Mouse (Mus musculus): ENCODE measurements around the gene Pik3c2g. TPM values are rescaled to one million over a fixed set of nuclear protein-coding genes. Genes with fewer than 3 reads are reported as not detected.

The Pik3c2g gene
- not detected for polyA plus RNA-seq (2012; fragmentation: generic; extraction: Trizol)

GRCm38 (mm10) chr6:139586892-139587291 lies at the start of gene Pik3c2g:
TSS of gene Pik3c2g (plus strand) at chr6:139587221.
- Histone ChIP-seq H3K27me3 (ENCODE audit: control insufficient read depth, insufficient read depth, insufficient read length) (no peaks in the 10 kb centered on the region), H3K4me3 (no peak within 1 kb of the TSS), H3K4me2 (ENCODE audit: low read depth) (no peak within 1 kb of the TSS), H3K36me3 (ENCODE audit: control insufficient read depth, insufficient read depth) (no peaks in the 10 kb centered on the region), H3K79me2 (ENCODE audit: control insufficient read depth, insufficient read depth) (no peaks in the 10 kb centered on the region), H3ac (ENCODE audit: control insufficient read depth, insufficient read length) (no peak within 1 kb of the TSS)
- TF ChIP-seq TCF3 (IDR thresholded peaks at IDR 0.05; ENCODE audit: insufficient read length, low read depth) (no peak), MAX (IDR thresholded peaks at IDR 0.05; ENCODE audit: low read depth) (no peak), MYOD1 (IDR thresholded peaks at IDR 0.05; ENCODE audit: control insufficient read depth in 1 of 3, insufficient read length in 2 of 3, low read depth in 2 of 3) (no peak), REST (IDR thresholded peaks at IDR 0.05; ENCODE audit: insufficient read depth, insufficient read length) (no peak), POLR2A (IDR thresholded peaks at IDR 0.05; ENCODE audit: insufficient read length, low read depth) (no peak)

- H3K79me2 ChIP-seq (ENCODE audit: control insufficient read depth, insufficient read depth), result no peaks in the 10 kb centered on the region
- no peak overlapping the region for H3K4me2 ChIP-seq (ENCODE audit: low read depth)
- H3ac ChIP-seq (ENCODE audit: control insufficient read depth, insufficient read length), result no peak overlapping the region
- no peaks in the 10 kb centered on the region for H3K36me3 ChIP-seq (ENCODE audit: control insufficient read depth, insufficient read depth)
- TF ChIP-seq USF1 (IDR thresholded peaks at IDR 0.05; ENCODE audit: low read depth) (no peak), E2F4 (IDR thresholded peaks at IDR 0.05; ENCODE audit: insufficient read depth) (no peak), TCF12 (IDR thresholded peaks at IDR 0.05; ENCODE audit: insufficient read depth, poor library complexity, severe bottlenecking) (no peak)
- H3K27me3 ChIP-seq (ENCODE audit: control insufficient read depth, insufficient read depth, insufficient read length), result no peaks in the 10 kb centered on the region
- H3K4me3 ChIP-seq, result no peak overlapping the region
These were observed 48.6 kb upstream of the Pik3c2g start for GRCm38 (mm10) chr6:139538469-139538868.

- Histone ChIP-seq H3K79me2 (ENCODE audit: control insufficient read depth, insufficient read depth) (no peaks in the 10 kb centered on the region), H3K4me2 (ENCODE audit: low read depth) (no peak overlapping the region)
- TF ChIP-seq POLR2AphosphoS2 (IDR thresholded peaks at IDR 0.05; ENCODE audit: insufficient read length, low read depth), result no peak
- TF ChIP-seq E2F4 (IDR thresholded peaks at IDR 0.05; ENCODE audit: insufficient read depth), result no peak
- no peak for TF ChIP-seq SRF (IDR thresholded peaks at IDR 0.05; ENCODE audit: control insufficient read depth, insufficient read length, low read depth)
- TF ChIP-seq TCF3 (IDR thresholded peaks at IDR 0.05; ENCODE audit: insufficient read length, low read depth), result no peak
- no peak for TF ChIP-seq MYOD1 (IDR thresholded peaks at IDR 0.05; ENCODE audit: control insufficient read depth in 1 of 3, insufficient read length in 2 of 3, low read depth in 2 of 3)
- TF ChIP-seq MYOG (IDR thresholded peaks at IDR 0.05; ENCODE audit: control insufficient read depth in 1 of 3, insufficient read depth in 1 of 3, insufficient read length in 2 of 3, low read depth in 2 of 3), result no peak
- no peak for TF ChIP-seq CEBPB (IDR thresholded peaks at IDR 0.05; ENCODE audit: insufficient read depth, poor library complexity, severe bottlenecking)
- no peak for TF ChIP-seq MAX (IDR thresholded peaks at IDR 0.05; ENCODE audit: low read depth)
- no peak for TF ChIP-seq TCF12 (IDR thresholded peaks at IDR 0.05; ENCODE audit: insufficient read depth, poor library complexity, severe bottlenecking)
- TF ChIP-seq USF1 (IDR thresholded peaks at IDR 0.05; ENCODE audit: low read depth), result no peak
- no peak for TF ChIP-seq POLR2A (IDR thresholded peaks at IDR 0.05; ENCODE audit: insufficient read length, low read depth)
- TF ChIP-seq REST (IDR thresholded peaks at IDR 0.05; ENCODE audit: insufficient read depth, insufficient read length), result no peak
These were observed 31.4 kb upstream of the Pik3c2g start for GRCm38 (mm10) chr6:139555537-139556179.

GRCm38 (mm10) chr6:139569211-139569610 lies 17.8 kb upstream of the Pik3c2g start:
- Histone ChIP-seq H3ac (ENCODE audit: control insufficient read depth, insufficient read length) (no peak overlapping the region), H3K4me2 (ENCODE audit: low read depth) (no peak overlapping the region), H3K79me2 (ENCODE audit: control insufficient read depth, insufficient read depth) (no peaks in the 10 kb centered on the region), H3K36me3 (ENCODE audit: control insufficient read depth, insufficient read depth) (no peaks in the 10 kb centered on the region), H3K4me3 (no peak overlapping the region), H3K27me3 (ENCODE audit: control insufficient read depth, insufficient read depth, insufficient read length) (no peaks in the 10 kb centered on the region)
- no peak for TF ChIP-seq USF1 (IDR thresholded peaks at IDR 0.05; ENCODE audit: low read depth)

More at GRCm38 (mm10) chr6:139555537-139556179, 31.4 kb upstream of the Pik3c2g start:
- no peak overlapping the region for H3ac ChIP-seq (ENCODE audit: control insufficient read depth, insufficient read length)
- H3K27me3 ChIP-seq (ENCODE audit: control insufficient read depth, insufficient read depth, insufficient read length), result no peaks in the 10 kb centered on the region
- no peaks in the 10 kb centered on the region for H3K36me3 ChIP-seq (ENCODE audit: control insufficient read depth, insufficient read depth)
- H3K4me3 ChIP-seq, result no peak overlapping the region

GRCm38 (mm10) chr6:139575854-139576253 lies 11.2 kb upstream of the Pik3c2g start:
- H3K79me2 ChIP-seq (ENCODE audit: control insufficient read depth, insufficient read depth), result no peaks in the 10 kb centered on the region
- TF ChIP-seq TCF12 (IDR thresholded peaks at IDR 0.05; ENCODE audit: insufficient read depth, poor library complexity, severe bottlenecking) (no peak), POLR2A (IDR thresholded peaks at IDR 0.05; ENCODE audit: insufficient read length, low read depth) (no peak), MYOG (IDR thresholded peaks at IDR 0.05; ENCODE audit: control insufficient read depth in 1 of 3, insufficient read depth in 1 of 3, insufficient read length in 2 of 3, low read depth in 2 of 3) (no peak), MAX (IDR thresholded peaks at IDR 0.05; ENCODE audit: low read depth) (no peak), REST (IDR thresholded peaks at IDR 0.05; ENCODE audit: insufficient read depth, insufficient read length) (no peak), POLR2AphosphoS2 (IDR thresholded peaks at IDR 0.05; ENCODE audit: insufficient read length, low read depth) (no peak), SRF (IDR thresholded peaks at IDR 0.05; ENCODE audit: control insufficient read depth, insufficient read length, low read depth) (no peak)
- H3K27me3 ChIP-seq (ENCODE audit: control insufficient read depth, insufficient read depth, insufficient read length), result no peaks in the 10 kb centered on the region
- no peak overlapping the region for H3K4me3 ChIP-seq
- no peak overlapping the region for H3K4me2 ChIP-seq (ENCODE audit: low read depth)
- no peaks in the 10 kb centered on the region for H3K36me3 ChIP-seq (ENCODE audit: control insufficient read depth, insufficient read depth)
- H3ac ChIP-seq (ENCODE audit: control insufficient read depth, insufficient read length), result no peak overlapping the region
